Mouse (Mus musculus) limb, embryonic 14.5 days (tissue): ENCODE results near the gene Adam22. TPM values are rescaled to one million over a fixed set of nuclear protein-coding genes. Genes with fewer than 3 reads are reported as not detected.

Experiments
- ATAC-seq: fragments of 200-750 bp; cut with Nextera tagmentation; 2 replicates; pipeline ENCODE4 v1.8.0; 2017; ENCODE audit warnings: low read depth, moderate number of reproducible peaks, moderate TSS enrichment; ENCODE audit not compliant: low FRiP score
- DNase-seq: peaks from one replicate; pipeline ENCODE4 v3.0.0-alpha.2; 2015; ENCODE audit warnings: low spot score
- H3K27ac ChIP-seq: fragments of 300-500 bp; sonication (generic); replicated peaks from 2 replicates; pipeline ENCODE4 v1.5.1; 2014; ENCODE audit warnings: low read depth, mild to moderate bottlenecking, low read length, moderate library complexity, mixed read lengths
- H3K27me3 ChIP-seq: fragments of 300-500 bp; sonication (generic); 2 replicates; pipeline ENCODE4 v1.6.1; 2014; ENCODE audit warnings: low read length, mixed read lengths; ENCODE audit not compliant: control insufficient read depth, insufficient read depth
- H3K36me3 ChIP-seq: fragments of 300-500 bp; sonication (generic); 2 replicates; pipeline ENCODE4 v1.6.1; 2014; ENCODE audit warnings: mild to moderate bottlenecking, low read length, moderate library complexity, mixed read lengths; ENCODE audit not compliant: control insufficient read depth, insufficient read depth
- H3K4me1 ChIP-seq: fragments of 300-500 bp; sonication (generic); 2 replicates; pipeline ENCODE4 v1.6.1; 2014; ENCODE audit warnings: antibody characterized with exemption, low read length, mixed read lengths; ENCODE audit not compliant: control insufficient read depth, insufficient read depth
- H3K4me2 ChIP-seq: fragments of 300-500 bp; sonication (generic); replicated peaks from 2 replicates; pipeline ENCODE4 v1.6.1; 2014; ENCODE audit warnings: low read depth, mild to moderate bottlenecking, low read length, moderate library complexity; ENCODE audit not compliant: severe bottlenecking
- H3K4me3 ChIP-seq: fragments of 300-500 bp; sonication (generic); replicated peaks from 2 replicates; pipeline ENCODE4 v1.5.1; 2014; ENCODE audit warnings: low read length
- H3K9ac ChIP-seq: fragments of 300-500 bp; sonication (generic); 2 replicates; pipeline ENCODE4 v1.6.1; 2014; ENCODE audit warnings: mild to moderate bottlenecking, low read depth, low read length, moderate library complexity; ENCODE audit not compliant: severe bottlenecking
- H3K9me3 ChIP-seq: fragments of 300-500 bp; sonication (generic); 2 replicates; pipeline ENCODE4 v1.6.1; 2016; ENCODE audit warnings: low read length; ENCODE audit not compliant: control insufficient read depth
- POLR2A ChIP-seq: fragments of 200-500 bp; IDR thresholded peaks from 2 replicates; pipeline ENCODE4 v1.8.0; 2012; ENCODE audit warnings: inconsistent platforms, mild to moderate bottlenecking, moderate library complexity, borderline replicate concordance; ENCODE audit not compliant: insufficient read depth, insufficient read length; ENCODE audit errors: extremely low read depth
- WGBS: fragments of 180-500 bp; shearing (Covaris S2); extraction: QIAGEN DNeasy Blood & Tissue Kit; methylation state at CpG from one replicate; pipeline ENCODE4 v1.1.7; 2014; 5-methylcytosine and 5-hydroxymethylcytosine counted together
- polyA plus RNA-seq, 2 experiments: library from polyadenylated mRNA; depleted of rRNA in 1 of 2; stranded (reverse) in 1 of 2; unstranded in 1 of 2; fragments of >200 nt; fragmentation: Nextera tagmentation in 1 of 2; extraction: Ambion mirVana in 1 of 2; gene quantifications; 2 replicates each; pipeline versions ENCODE4 v1.2.1 to v1.2.3; 2012 to 2014

Gene Adam22
- polyA plus RNA-seq, 2 experiments: 8.6 to 14.3 TPM

DNA sequence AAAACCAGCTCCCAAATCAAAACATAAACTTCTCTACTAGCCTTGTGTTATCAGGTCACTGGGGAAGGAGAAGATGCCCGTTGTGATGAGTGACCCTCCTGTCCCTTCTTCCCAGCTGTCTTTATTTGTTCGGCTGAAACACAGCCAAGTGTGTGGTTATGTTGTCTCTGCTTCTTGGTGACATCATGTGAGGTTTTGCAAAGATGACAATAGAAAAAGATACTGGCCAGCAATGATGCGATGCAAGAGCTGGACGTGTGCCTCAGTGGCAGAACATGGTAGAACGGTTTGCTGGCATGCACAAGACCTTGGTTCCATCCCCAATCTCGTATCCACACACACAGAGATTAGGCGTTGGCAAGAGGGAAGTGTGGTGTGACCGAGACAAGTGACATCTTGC is 236.0 kb downstream of the Adam22 start:
- peaks cover 4% of the 10 kb centered on the region; the same call in 1 of the 2 replicates for H3K36me3 ChIP-seq
- ATAC-seq (no peak), DNase-seq (no peak)
- no peaks in the 10 kb centered on the region for H3K27me3 ChIP-seq
- H3K4me3 ChIP-seq: no peak overlapping the region
- no peak overlapping the region for H3K27ac ChIP-seq
- H3K9me3 ChIP-seq: no peaks in the 10 kb centered on the region
- H3K4me1 ChIP-seq: no peaks in the 10 kb centered on the region
- 85% methylated on average over 8 of the region's 8 CpGs for WGBS
- H3K9ac ChIP-seq: no peak overlapping the region
- no peak for TF ChIP-seq POLR2A
- no peak overlapping the region for H3K4me2 ChIP-seq

- TF ChIP-seq POLR2A: no peak
- Histone ChIP-seq H3K4me1 (no peaks in the 10 kb centered on the region), H3K4me2 (no peak overlapping the region), H3K27me3 (no peaks in the 10 kb centered on the region), H3K27ac (no peak overlapping the region), H3K9me3 (no peaks in the 10 kb centered on the region), H3K4me3 (no peak overlapping the region), H3K36me3 (peaks cover 6% of the 10 kb centered on the region; the same call in 1 of the 2 replicates), H3K9ac (no peak overlapping the region)
- DNase-seq: no peak
- WGBS: 72% methylated on average over 2 of the region's 2 CpGs
- no peak for ATAC-seq
These were observed 238.2 kb downstream of the Adam22 start for GRCm38 (mm10) chr5:8129750-8130149.

DNA sequence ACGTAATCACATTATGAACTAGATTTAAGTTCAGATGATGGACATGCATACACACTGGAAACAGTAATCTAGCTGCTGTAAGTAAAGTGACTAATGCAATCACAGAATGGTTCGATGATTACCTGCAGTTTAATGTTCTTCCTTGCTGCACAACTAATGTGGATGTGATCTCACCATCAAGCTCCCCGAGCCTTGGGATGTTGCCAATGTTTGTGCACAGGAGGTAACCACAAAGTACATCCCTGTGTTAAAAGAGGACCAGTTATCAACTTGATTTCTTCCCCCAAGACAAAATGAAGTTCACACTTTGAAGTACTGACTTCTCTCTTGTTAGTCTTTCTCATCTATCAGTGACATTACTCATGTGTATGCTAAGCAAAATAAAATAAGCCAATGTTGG is 247.0 kb downstream of the Adam22 start:
- H3K27ac ChIP-seq: no peak overlapping the region
- 0 out of 2 replicates have a peak, but pooled peaks cover 3% of the 10 kb centered on the region for H3K36me3 ChIP-seq
- ATAC-seq (no peak), DNase-seq (no peak)
- H3K4me2 ChIP-seq: no peak overlapping the region
- H3K9ac ChIP-seq: no peak overlapping the region
- WGBS: 93% methylated on average over 3 of the region's 3 CpGs
- 0 out of 2 replicates have a peak, but pooled peaks cover 3% of the 10 kb centered on the region for H3K9me3 ChIP-seq
- H3K4me1 ChIP-seq: no peaks in the 10 kb centered on the region
- no peaks in the 10 kb centered on the region for H3K27me3 ChIP-seq
- TF ChIP-seq POLR2A: no peak
- H3K4me3 ChIP-seq: no peak overlapping the region

- no peak for ATAC-seq
- H3K4me3 ChIP-seq: no peak overlapping the region
- H3K36me3 ChIP-seq: 0 out of 2 replicates have a peak, but pooled peaks cover 3% of the 10 kb centered on the region
- H3K9ac ChIP-seq: no peak overlapping the region
- TF ChIP-seq POLR2A: no peak
- 0 out of 2 replicates have a peak, but pooled peaks cover 3% of the 10 kb centered on the region for H3K9me3 ChIP-seq
- no peaks in the 10 kb centered on the region for H3K27me3 ChIP-seq
- H3K4me1 ChIP-seq: no peaks in the 10 kb centered on the region
- WGBS: 88% methylated on average over 2 of the region's 2 CpGs
- DNase-seq: no peak
- no peak overlapping the region for H3K4me2 ChIP-seq
- H3K27ac ChIP-seq: no peak overlapping the region
These were observed 247.9 kb downstream of the Adam22 start for GRCm38 (mm10) chr5:8120087-8120486.

GRCm38 (mm10) chr5:8116561-8117168 is 251.3 kb downstream of the Adam22 start:
- H3K9me3 ChIP-seq: no peaks in the 10 kb centered on the region
- ATAC-seq (no peak), DNase-seq (no peak)
- H3K9ac ChIP-seq: no peak overlapping the region
- TF ChIP-seq POLR2A: no peak
- H3K4me1 ChIP-seq: no peaks in the 10 kb centered on the region
- H3K27ac ChIP-seq: no peak overlapping the region
- no peaks in the 10 kb centered on the region for H3K36me3 ChIP-seq
- WGBS: 72% methylated on average over 5 of the region's 5 CpGs
- H3K4me2 ChIP-seq: no peak overlapping the region
- H3K27me3 ChIP-seq: no peaks in the 10 kb centered on the region
- H3K4me3 ChIP-seq: no peak overlapping the region
